In genomic region chr5:36489225-36489624, GRCm38 (mm10) we compare ENCODE assay signal across 10 mouse cellular contexts. TPM values are rescaled to one million over a fixed set of nuclear protein-coding genes. Genes with fewer than 3 reads are reported as not detected.
DNase-seq lines count a peak whose midpoint lies in the region; ATAC-seq lines count a peak whose summit lies in the region.
"Had no signal": no experiment of that assay in that cellular context is flagged by ENCODE, and none has a peak within 500 bp of the region (broad histone marks: within the 10 kb centered on the region; RNA-seq: fewer than 3 reads in every experiment).

No protein-coding gene starts in this region.

- H3K27me3 ChIP-seq in intestine, embryonic 15.5 days (replicated peaks) = peaks cover 10% of the 10 kb centered on the region; the same call in 1 of the 2 replicates

- H3K9ac ChIP-seq in intestine, embryonic 15.5 days = no peak overlapping the region
- H3K9ac ChIP-seq: embryonic facial prominence, embryonic 12.5 days; stomach, embryonic 15.5 days had no signal

- WGBS in intestine, embryonic 15.5 days = 61% methylated on average over 2 of the region's 2 CpGs

- no peak overlapping the region for H3K27ac ChIP-seq in intestine, embryonic 15.5 days
- H3K27ac ChIP-seq: embryonic facial prominence, embryonic 12.5 days; stomach, embryonic 15.5 days had no signal

- intact Hi-C loops in left cerebral cortex, postnatal 4 days (cut with DNase I) = no loop called here

- no peak overlapping the region for H3K4me3 ChIP-seq in intestine, embryonic 15.5 days (replicated peaks)
- H3K4me3 ChIP-seq: embryonic facial prominence, embryonic 12.5 days; stomach, embryonic 15.5 days had no signal

- H3K9me3 ChIP-seq in intestine, embryonic 15.5 days = no peaks in the 10 kb centered on the region
- H3K9me3 ChIP-seq: embryonic facial prominence, embryonic 12.5 days; stomach, embryonic 15.5 days had no signal

- H3K36me3 ChIP-seq in intestine, embryonic 15.5 days = peaks cover 15% of the 10 kb centered on the region; the same call in 1 of the 2 replicates

- DNase-seq in adrenal gland, adult (ENCODE audit: inconsistent age in 2 of 2, low spot score in 1 of 2) = peak; percentile 56 to 80
- DNase-seq in adrenal gland, adult 8-10 months = no peak
- DNase-seq in left cerebral cortex, postnatal 4 days = peak; percentile 40
- DNase-seq in left cerebral cortex, adult 9 months (ENCODE audit: low spot score in 2 of 2) = no peak
- peak; percentile 65 for DNase-seq in embryo, embryonic 10.5 days (ENCODE audit: low spot score)
- DNase-seq in lung, postnatal 10 days = peak; percentile 61
- DNase-seq in left cerebral cortex, adult 11 months (ENCODE audit: low spot score) = no peak

- ATAC-seq in intestine, embryonic 15.5 days = no peak

- H3K4me1 ChIP-seq in intestine, embryonic 15.5 days (replicated peaks) = peaks cover 6% of the 10 kb centered on the region

- H3K4me2 ChIP-seq in intestine, embryonic 15.5 days (replicated peaks) = no peak overlapping the region
- H3K4me2 ChIP-seq: embryonic facial prominence, embryonic 12.5 days; stomach, embryonic 15.5 days had no signal

RNA-seq across cellular contexts. Expression of gene Ccdc96, which starts 4.8 kb away (rescaled TPM):
- under 1 TPM; 0.38 to 0.99 (median 0.55) TPM for total RNA-seq in adrenal gland, adult 8-10 months (2022)
- 1 to 10 TPM; 1.5 TPM for total RNA-seq in left cerebral cortex, postnatal 4 days (2021)
- polyA plus RNA-seq in intestine, embryonic 15.5 days (2015; fragmentation: Nextera tagmentation; extraction: Ambion mirVana) = 0.19 and 0.33 TPM in 2 replicates

RNA-seq across cellular contexts. Expression of gene Tada2b, which starts 5.1 kb away (rescaled TPM):
- 10 to 100 TPM; 34.0 to 42.2 (median 35.6) TPM for total RNA-seq in adrenal gland, adult 8-10 months (2022)
- 10 to 100 TPM; 30.8 to 31.0 TPM for total RNA-seq in left cerebral cortex, postnatal 4 days (2021)
- polyA plus RNA-seq in intestine, embryonic 15.5 days (2015; fragmentation: Nextera tagmentation; extraction: Ambion mirVana) = 1.8 and 1.9 TPM in 2 replicates

RNA-seq across cellular contexts. Expression of gene Grpel1, which starts 24.4 kb away (rescaled TPM):
- 10 to 100 TPM; 53.4 to 69.1 (median 62.6) TPM for total RNA-seq in adrenal gland, adult 8-10 months (2022)
- total RNA-seq in left cerebral cortex, postnatal 4 days (2021) = 10 to 100 TPM; 20.5 to 21.1 TPM
- polyA plus RNA-seq in intestine, embryonic 15.5 days (2015; fragmentation: Nextera tagmentation; extraction: Ambion mirVana) = 71.7 and 72.7 TPM in 2 replicates

Comparison
In these comparisons a context has a peak if more than half of its experiments do, and no peak if none do; other contexts are left out.
1. DNase-seq: peak in adrenal gland, adult (2 of 2), left cerebral cortex, postnatal 4 days (single experiment), embryo, embryonic 10.5 days (single experiment) and lung, postnatal 10 days (single experiment); none in adrenal gland, adult 8-10 months (single experiment), left cerebral cortex, adult 9 months (0 of 2) and left cerebral cortex, adult 11 months (single experiment).